Mouse (Mus musculus): ENCODE measurements at regions not wholly inside any gene's neighbourhood (a gene's known extent, or its start where the extent isn't known, plus 50 kb on each side); places are given as distances from the start of the nearest gene placed in this dataset.

GRCm38 (mm10) chr1:122328276-122328675 is 760.5 kb upstream of the Ddx18 start:
- Histone ChIP-seq H3K27me3 (ENCODE audit: control insufficient read depth, insufficient read depth, low read length) (no peaks in the 10 kb centered on the region), H3K9ac (replicated peaks; ENCODE audit: low read length) (no peak overlapping the region), H3K4me2 (ENCODE audit: low read depth, low read length) (no peak overlapping the region), H3K4me1 (ENCODE audit: control insufficient read depth, insufficient read depth, low read length) (no peaks in the 10 kb centered on the region), H3K36me3 (replicated peaks; ENCODE audit: control insufficient read depth, insufficient read depth, low read depth, low read length) (no peaks in the 10 kb centered on the region), H3K27ac (replicated peaks; ENCODE audit: low read depth, low read length) (no peak overlapping the region), H3K4me3 (ENCODE audit: low read depth, low read length) (no peak overlapping the region), H3K9me3 (replicated peaks; ENCODE audit: control insufficient read depth, low read length) (no peaks in the 10 kb centered on the region)
- ATAC-seq (replicated peaks; ENCODE audit: insufficient number of reproducible peaks, low FRiP score, low TSS enrichment, low read depth) (no peak), DNase-seq (ENCODE audit: low spot score) (no peak)
- whole genome bisulfite sequencing = 35% methylated on average over 1 of the region's 1 CpGs

Data from embryonic facial prominence, embryonic 11.5 days (tissue).